Mouse (Mus musculus): ENCODE data around the gene Kcnq5. TPM values are rescaled to one million over a fixed set of nuclear protein-coding genes. Genes with fewer than 3 reads are reported as not detected.
"Not testable (repeated sequence)": the region's sequence is repeated elsewhere in the genome, so short reads cannot be mapped to it uniquely, and the experiment has no call there.

Kcnq5 gene
- total RNA-seq, 2 experiments from 2014 or later = 3.6 to 5.1 TPM

GRCm38 (mm10) chr1:21688918-21689317 is 272.8 kb downstream of the Kcnq5 start:
- no peak for DNase-seq
- intact Hi-C loops (cut with DNase I; ENCODE audit: low total_unique reads) = no loop called here

GRCm38 (mm10) chr1:21684444-21684843 is 277.3 kb downstream of the Kcnq5 start:
- intact Hi-C loops (cut with DNase I; ENCODE audit: low total_unique reads) = no loop called here
- no peak for DNase-seq

GRCm38 (mm10) chr1:21676805-21677204 is 284.9 kb downstream of the Kcnq5 start:
- intact Hi-C loops (cut with DNase I; ENCODE audit: low total_unique reads) = no loop called here
- DNase-seq = no peak

- intact Hi-C loops (cut with DNase I; ENCODE audit: low total_unique reads) = no loop called here
- no peak for DNase-seq
Observed at GRCm38 (mm10) chr1:21660840-21661239, 300.9 kb downstream of the Kcnq5 start.

GRCm38 (mm10) chr1:21650820-21651219 is 310.9 kb downstream of the Kcnq5 start:
- intact Hi-C loops (cut with DNase I; ENCODE audit: low total_unique reads) = no loop called here
- DNase-seq = no peak

- intact Hi-C loops (cut with DNase I; ENCODE audit: low total_unique reads) = no loop called here
- no peak for DNase-seq
Observed at GRCm38 (mm10) chr1:21635406-21635805, 326.3 kb downstream of the Kcnq5 start.

GRCm38 (mm10) chr1:21634013-21634412 is 327.7 kb downstream of the Kcnq5 start:
- intact Hi-C loops (cut with DNase I; ENCODE audit: low total_unique reads) = no loop called here
- DNase-seq = no peak

- no peak for DNase-seq
- intact Hi-C loops (cut with DNase I; ENCODE audit: low total_unique reads) = no loop called here
Observed at GRCm38 (mm10) chr1:21622455-21622854, 339.3 kb downstream of the Kcnq5 start.

GRCm38 (mm10) chr1:21622039-21622438 is 339.7 kb downstream of the Kcnq5 start:
- intact Hi-C loops (cut with DNase I; ENCODE audit: low total_unique reads) = no loop called here

GRCm38 (mm10) chr1:21618712-21619111 is 343.0 kb downstream of the Kcnq5 start:
- intact Hi-C loops (cut with DNase I; ENCODE audit: low total_unique reads) = no loop called here
- DNase-seq = no peak

More at GRCm38 (mm10) chr1:21622039-21622438, 339.7 kb downstream of the Kcnq5 start:
- DNase-seq = no peak

GRCm38 (mm10) chr1:21616666-21617065 is 345.1 kb downstream of the Kcnq5 start:
- no peak for DNase-seq
- intact Hi-C loops (cut with DNase I; ENCODE audit: low total_unique reads) = no loop called here

GRCm38 (mm10) chr1:21613933-21614332 is 347.8 kb downstream of the Kcnq5 start:
- DNase-seq = no peak
- intact Hi-C loops (cut with DNase I; ENCODE audit: low total_unique reads) = no loop called here

- DNase-seq = no peak
- intact Hi-C loops (cut with DNase I; ENCODE audit: low total_unique reads) = no loop called here
Observed at GRCm38 (mm10) chr1:21604003-21604402, 357.7 kb downstream of the Kcnq5 start.

- intact Hi-C loops (cut with DNase I; ENCODE audit: low total_unique reads) = no loop called here
- no peak for DNase-seq
Observed at GRCm38 (mm10) chr1:21602567-21602966, 359.2 kb downstream of the Kcnq5 start.

GRCm38 (mm10) chr1:21600606-21601005 is 361.1 kb downstream of the Kcnq5 start:
- DNase-seq = no peak
- intact Hi-C loops (cut with DNase I; ENCODE audit: low total_unique reads) = no loop called here

GRCm38 (mm10) chr1:21593872-21594271 is 367.9 kb downstream of the Kcnq5 start:
- intact Hi-C loops (cut with DNase I; ENCODE audit: low total_unique reads) = no loop called here
- DNase-seq = no peak

GRCm38 (mm10) chr1:21567397-21567796 is 394.3 kb downstream of the Kcnq5 start:
- intact Hi-C loops (cut with DNase I; ENCODE audit: low total_unique reads); DNase-seq: not testable (repeated sequence)

- intact Hi-C loops (cut with DNase I; ENCODE audit: low total_unique reads) = no loop called here
- no peak for DNase-seq
Observed at GRCm38 (mm10) chr1:21554630-21555029, 407.1 kb downstream of the Kcnq5 start.

GRCm38 (mm10) chr1:21552715-21553114 is 409.0 kb downstream of the Kcnq5 start:
- intact Hi-C loops (cut with DNase I; ENCODE audit: low total_unique reads) = no loop called here
- no peak for DNase-seq

- intact Hi-C loops (cut with DNase I; ENCODE audit: low total_unique reads) = no loop called here
- no peak for DNase-seq
Observed at GRCm38 (mm10) chr1:21543909-21544308, 417.8 kb downstream of the Kcnq5 start.

GRCm38 (mm10) chr1:21539486-21539885 is 422.3 kb downstream of the Kcnq5 start:
- DNase-seq = no peak
- intact Hi-C loops (cut with DNase I; ENCODE audit: low total_unique reads) = no loop called here

GRCm38 (mm10) chr1:21530823-21531222 is 430.9 kb downstream of the Kcnq5 start:
- intact Hi-C loops (cut with DNase I; ENCODE audit: low total_unique reads) = no loop called here
- DNase-seq = no peak
